Mouse (Mus musculus) hindbrain, embryonic 16.5 days (tissue): ENCODE measurements around the gene Hmgn2. TPM values are rescaled to one million over a fixed set of nuclear protein-coding genes. Genes with fewer than 3 reads are reported as not detected.
"Not testable (repeated sequence)": the region's sequence is repeated elsewhere in the genome, so short reads cannot be mapped to it uniquely, and the experiment has no call there.

Experiments used
- ATAC-seq: fragments of 200-750 bp; cut with Nextera tagmentation; 2 replicates; pipeline ENCODE4 v1.8.0; 2017; ENCODE audit warnings: moderate TSS enrichment, moderate library complexity
- H3K27ac ChIP-seq: fragments of 300-500 bp; sonication (generic); 2 replicates; pipeline ENCODE4 v1.5.1; 2014; ENCODE audit warnings: low read depth, mild to moderate bottlenecking, control low read depth, low read length, moderate library complexity
- H3K27me3 ChIP-seq: fragments of 300-500 bp; sonication (generic); replicated peaks from 2 replicates; pipeline ENCODE4 v1.6.1; 2014; ENCODE audit warnings: low read length; ENCODE audit not compliant: control insufficient read depth, insufficient read depth
- H3K36me3 ChIP-seq: fragments of 300-500 bp; sonication (generic); 2 replicates; pipeline ENCODE4 v1.6.1; 2014; ENCODE audit warnings: mild to moderate bottlenecking, low read length, moderate library complexity, mixed read lengths; ENCODE audit not compliant: control insufficient read depth, insufficient read depth
- H3K4me1 ChIP-seq: fragments of 300-500 bp; sonication (generic); 2 replicates; pipeline ENCODE4 v1.6.1; 2014; ENCODE audit warnings: low read depth, low read length; ENCODE audit not compliant: control insufficient read depth, insufficient read depth
- H3K4me2 ChIP-seq: fragments of 300-500 bp; sonication (generic); 2 replicates; pipeline ENCODE4 v1.6.1; 2014; ENCODE audit warnings: mild to moderate bottlenecking, low read length, control low read depth, moderate library complexity
- H3K4me3 ChIP-seq: fragments of 300-500 bp; sonication (generic); 2 replicates; pipeline ENCODE4 v1.5.1; 2014; ENCODE audit warnings: mild to moderate bottlenecking, low read length, control low read depth, moderate library complexity
- H3K9ac ChIP-seq: fragments of 300-500 bp; sonication (generic); 2 replicates; pipeline ENCODE4 v1.6.1; 2014; ENCODE audit warnings: low read depth, mild to moderate bottlenecking, control low read depth, low read length, moderate library complexity
- H3K9me3 ChIP-seq: fragments of 300-500 bp; sonication (generic); 2 replicates; pipeline ENCODE4 v1.6.1; 2014; ENCODE audit warnings: mild to moderate bottlenecking, low read length, moderate library complexity; ENCODE audit not compliant: control insufficient read depth
- WGBS: fragments of 180-500 bp; shearing (Covaris S2); extraction: QIAGEN DNeasy Blood & Tissue Kit; methylation state at CpG from one replicate; pipeline ENCODE4 v1.1.7; 2014; 5-methylcytosine and 5-hydroxymethylcytosine counted together
- polyA plus RNA-seq: library from polyadenylated mRNA; unstranded; fragments of >200 nt; fragmentation: Nextera tagmentation; extraction: Ambion mirVana; gene quantifications from 2 replicates; pipeline ENCODE4 v1.2.1, GENCODE M21; 2015

Gene Hmgn2
- polyA plus RNA-seq, 1 experiment from 2014 or later = 909 TPM

GRCm38 (mm10) chr4:134005581-134006358 is 37.3 kb upstream of the Hmgn2 start:
- no peak overlapping the region for H3K9ac ChIP-seq
- no peak for ATAC-seq
- no peak overlapping the region for H3K4me2 ChIP-seq
- no peak overlapping the region for H3K4me3 ChIP-seq
- WGBS = 78% methylated on average over 12 of the region's 12 CpGs
- no peaks in the 10 kb centered on the region for H3K9me3 ChIP-seq
- H3K27me3 ChIP-seq = no peaks in the 10 kb centered on the region
- H3K4me1 ChIP-seq = no peaks in the 10 kb centered on the region
- no peak overlapping the region for H3K27ac ChIP-seq
- H3K36me3 ChIP-seq = no peaks in the 10 kb centered on the region

GRCm38 (mm10) chr4:134002903-134003302 is 34.5 kb upstream of the Hmgn2 start:
- no peaks in the 10 kb centered on the region for H3K27me3 ChIP-seq
- no peak overlapping the region for H3K27ac ChIP-seq
- no peak overlapping the region for H3K4me2 ChIP-seq
- H3K36me3 ChIP-seq = no peaks in the 10 kb centered on the region
- peaks cover 8% of the 10 kb centered on the region for H3K4me1 ChIP-seq
- H3K4me3 ChIP-seq = no peak overlapping the region
- no peak overlapping the region for H3K9ac ChIP-seq
- H3K9me3 ChIP-seq = no peaks in the 10 kb centered on the region
- WGBS = 48% methylated on average over 5 of the region's 5 CpGs
- ATAC-seq = no peak

DNA sequence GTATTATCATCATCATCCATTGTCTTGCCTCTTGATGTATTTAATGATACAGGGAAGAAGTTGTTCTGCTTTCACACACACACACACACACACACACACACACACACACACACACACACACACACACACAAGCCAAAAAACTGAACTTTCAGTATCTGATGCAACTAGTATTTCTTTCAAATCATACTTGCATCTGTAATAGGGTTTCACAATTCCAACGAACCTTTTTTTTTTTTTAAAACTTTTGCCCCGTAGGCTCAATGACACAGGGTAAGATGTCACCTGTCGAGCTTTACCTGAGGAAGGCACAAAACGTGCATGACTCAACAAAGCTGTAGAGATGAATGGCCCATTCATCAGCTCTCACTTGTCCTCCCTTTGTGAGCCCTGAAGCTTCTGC is 33.8 kb upstream of the Hmgn2 start:
- no peak overlapping the region for H3K27ac ChIP-seq
- H3K27me3 ChIP-seq = no peaks in the 10 kb centered on the region
- H3K36me3 ChIP-seq = no peaks in the 10 kb centered on the region
- no peak for ATAC-seq
- 58% methylated on average over 4 of the region's 4 CpGs for WGBS
- H3K4me3 ChIP-seq = no peak overlapping the region
- H3K4me2 ChIP-seq = no peak overlapping the region
- H3K4me1 ChIP-seq = peaks cover 8% of the 10 kb centered on the region
- H3K9me3 ChIP-seq = no peaks in the 10 kb centered on the region
- no peak overlapping the region for H3K9ac ChIP-seq

DNA sequence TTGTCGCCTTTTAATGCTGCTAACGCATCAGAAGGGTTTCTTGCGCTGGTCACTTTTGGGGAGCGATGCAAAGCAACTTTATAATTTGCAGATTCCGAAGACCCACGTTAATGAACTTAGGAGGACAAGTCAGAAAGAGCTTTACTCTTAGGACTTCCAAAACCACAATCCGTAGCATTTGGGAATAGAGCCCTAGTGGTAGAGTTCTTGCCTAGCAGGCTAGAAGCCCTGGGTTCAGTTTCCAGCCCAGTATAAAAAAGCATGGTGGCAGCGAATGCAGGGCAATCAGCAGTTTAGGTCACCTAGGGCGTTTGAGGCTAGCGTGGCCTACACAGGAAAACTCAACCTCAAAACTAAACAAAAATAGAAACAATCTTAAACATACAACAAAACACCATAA is 33.3 kb upstream of the Hmgn2 start:
- 49% methylated on average over 10 of the region's 10 CpGs for WGBS
- Histone ChIP-seq H3K4me3 (no peak overlapping the region), H3K4me1 (peaks cover 8% of the 10 kb centered on the region), H3K36me3 (no peaks in the 10 kb centered on the region), H3K4me2 (no peak overlapping the region), H3K9ac (no peak overlapping the region), H3K27ac (no peak overlapping the region), H3K9me3 (no peaks in the 10 kb centered on the region), H3K27me3 (no peaks in the 10 kb centered on the region)
- no peak for ATAC-seq

DNA sequence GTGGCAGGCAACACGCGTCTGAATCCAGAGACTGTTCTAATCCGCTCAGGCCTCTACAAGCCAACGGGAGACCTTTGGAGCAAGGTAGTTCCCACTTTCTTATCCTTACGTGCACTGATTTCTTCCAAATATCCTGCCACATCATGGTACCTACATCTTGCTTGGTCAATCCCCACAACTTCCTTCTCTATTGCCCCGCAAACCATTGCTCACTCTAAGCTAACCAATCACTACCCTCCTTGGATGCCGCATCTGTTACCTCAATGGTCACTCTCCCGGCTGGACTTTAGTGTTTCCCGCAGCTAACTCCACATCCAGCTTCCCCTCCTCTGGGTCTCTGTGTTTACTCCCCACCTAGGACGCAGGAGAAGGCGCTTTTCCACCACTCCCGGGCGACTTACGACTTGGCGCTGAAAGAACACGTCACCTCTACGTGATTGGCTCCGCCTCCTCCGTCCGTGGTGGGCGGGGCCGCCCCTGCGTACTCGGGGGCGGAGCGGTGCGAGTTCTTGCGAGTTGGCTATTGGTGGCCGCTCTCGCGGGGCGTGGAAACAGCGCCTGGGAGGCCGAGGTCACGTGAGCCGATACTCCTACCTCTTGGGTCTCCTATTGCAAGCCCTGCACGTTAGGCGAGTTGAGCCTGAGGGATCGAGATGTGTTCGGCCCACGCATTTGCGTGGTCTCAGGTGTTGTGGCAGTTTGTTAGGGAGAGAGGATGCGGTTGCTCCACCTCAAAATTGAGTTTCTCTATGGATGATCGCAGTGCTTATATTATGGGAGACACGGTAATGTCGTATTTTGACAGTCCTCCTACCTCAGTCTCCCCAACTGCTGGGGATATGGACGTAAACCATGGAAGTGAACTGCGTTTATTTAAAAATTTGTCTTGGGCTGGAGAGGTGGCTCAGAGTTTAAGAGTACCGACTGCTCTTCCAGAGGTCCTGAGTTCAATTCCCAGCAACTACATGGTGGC is 32.3 kb upstream of the Hmgn2 start, which contains the start of gene Dhdds:
TSS of gene Dhdds (minus strand) at position 453 of the 973 bp plus-strand sequence.
- Histone ChIP-seq H3K27me3 (no peaks in the 10 kb centered on the region), H3K27ac (peak within 1 kb of the TSS; percentile 57; the same call in 1 of the 2 replicates), H3K9me3 (no peaks in the 10 kb centered on the region), H3K4me1 (peaks cover 8% of the 10 kb centered on the region), H3K4me3 (peak within 1 kb of the TSS; percentile 60), H3K4me2 (peak within 1 kb of the TSS; percentile 80), H3K36me3 (peaks cover 3% of the 10 kb centered on the region; the same call in 1 of the 2 replicates), H3K9ac (peak within 1 kb of the TSS; percentile 70)
- 1% methylated on average over 49 of the region's 49 CpGs for WGBS
- peak; percentile 99 for ATAC-seq

GRCm38 (mm10) chr4:133994697-133995096 is 26.2 kb upstream of the Hmgn2 start:
- no peak overlapping the region for H3K9ac ChIP-seq
- H3K4me1 ChIP-seq = peaks cover 3% of the 10 kb centered on the region
- no peak overlapping the region for H3K27ac ChIP-seq
- H3K4me2 ChIP-seq = no peak overlapping the region
- H3K27me3 ChIP-seq = no peaks in the 10 kb centered on the region
- peaks cover 25% of the 10 kb centered on the region for H3K36me3 ChIP-seq
- no peak for ATAC-seq
- H3K4me3 ChIP-seq = no peak overlapping the region
- no peaks in the 10 kb centered on the region for H3K9me3 ChIP-seq
- 93% methylated on average over 8 of the region's 8 CpGs for WGBS

DNA sequence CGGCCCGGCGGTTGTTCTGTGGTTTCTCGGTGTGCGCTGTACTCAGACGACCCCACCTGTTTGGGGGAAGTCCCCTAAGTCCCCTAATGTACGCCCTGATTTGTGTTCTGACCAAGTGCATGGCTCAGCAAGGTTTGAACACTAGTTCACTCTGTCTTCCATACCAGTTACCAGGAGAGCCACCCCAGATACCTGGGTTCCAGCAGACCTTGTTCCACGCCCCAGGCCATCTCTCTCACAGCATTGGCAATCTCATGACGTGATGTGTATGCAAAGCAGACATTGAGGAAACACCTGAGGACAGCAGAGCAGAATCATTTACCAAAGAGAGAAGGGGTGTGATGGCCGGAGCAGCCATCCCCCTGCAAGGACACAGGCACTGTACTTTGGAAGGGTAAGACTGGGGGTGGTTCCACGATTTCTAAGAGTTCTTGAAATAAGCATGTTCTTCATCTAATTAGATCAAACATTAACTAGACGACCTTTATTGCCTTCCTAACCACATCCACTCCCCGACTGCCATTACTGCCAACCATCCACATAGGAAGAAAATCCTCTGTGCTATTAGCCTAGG is 22.7 kb upstream of the Hmgn2 start:
- 90% methylated on average over 13 of the region's 13 CpGs for WGBS
- no peak overlapping the region for H3K4me2 ChIP-seq
- no peak overlapping the region for H3K4me3 ChIP-seq
- peaks cover 32% of the 10 kb centered on the region for H3K36me3 ChIP-seq
- no peaks in the 10 kb centered on the region for H3K4me1 ChIP-seq
- ATAC-seq = no peak
- no peaks in the 10 kb centered on the region for H3K9me3 ChIP-seq
- no peak overlapping the region for H3K9ac ChIP-seq
- H3K27ac ChIP-seq = no peak overlapping the region
- no peaks in the 10 kb centered on the region for H3K27me3 ChIP-seq

DNA sequence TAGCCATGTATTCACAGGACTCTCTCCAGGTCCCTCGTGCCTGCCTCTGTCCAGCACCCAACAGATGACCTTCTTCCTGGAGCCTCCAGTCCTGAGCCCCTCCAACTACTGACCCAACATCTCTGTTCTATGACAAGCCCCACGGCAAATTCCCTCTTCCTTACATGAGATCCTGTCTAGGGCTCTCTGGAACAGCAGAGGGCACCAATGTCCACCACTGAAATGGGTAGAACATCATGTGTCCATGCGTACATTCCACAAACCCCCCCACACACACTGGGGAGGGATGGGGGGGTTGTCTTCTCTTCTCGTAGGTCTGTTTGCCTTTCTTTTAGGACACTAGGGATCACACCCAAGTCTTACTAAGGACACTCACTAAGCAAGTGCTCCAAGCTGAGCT is 21.6 kb upstream of the Hmgn2 start:
- Histone ChIP-seq H3K9me3 (no peaks in the 10 kb centered on the region), H3K4me2 (no peak overlapping the region), H3K27ac (no peak overlapping the region), H3K4me3 (no peak overlapping the region), H3K36me3 (peaks cover 29% of the 10 kb centered on the region), H3K9ac (no peak overlapping the region), H3K27me3 (no peaks in the 10 kb centered on the region), H3K4me1 (no peaks in the 10 kb centered on the region)
- WGBS = 60% methylated on average over 4 of the region's 4 CpGs
- ATAC-seq = no peak

DNA sequence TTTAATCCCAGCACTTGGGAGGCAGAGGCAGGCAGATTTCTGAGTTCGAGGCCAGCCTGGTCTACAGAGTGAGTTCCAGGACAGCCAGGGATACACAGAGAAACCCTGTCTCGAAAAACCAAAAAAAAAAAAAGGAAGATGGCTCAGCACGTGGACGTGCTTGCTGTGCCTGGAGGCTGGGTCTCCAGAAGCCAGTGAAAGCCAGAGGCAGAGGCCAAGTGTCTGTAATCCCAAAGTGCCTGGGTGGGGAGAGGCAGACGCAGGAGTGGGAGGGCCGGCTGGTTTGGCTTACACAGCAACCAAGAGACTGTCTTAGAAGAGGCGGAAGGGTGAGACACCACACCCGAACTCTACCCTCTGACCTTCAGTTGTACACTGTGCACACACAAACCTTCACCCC is 19.8 kb upstream of the Hmgn2 start:
- H3K9ac ChIP-seq, H3K4me3 ChIP-seq, H3K4me2 ChIP-seq, H3K27ac ChIP-seq, ATAC-seq, H3K9me3 ChIP-seq, H3K4me1 ChIP-seq, H3K27me3 ChIP-seq: not testable (repeated sequence)
- H3K36me3 ChIP-seq = peaks cover 23% of the 10 kb centered on the region
- 91% methylated on average over 8 of the region's 8 CpGs for WGBS
